Mouse (Mus musculus): ENCODE measurements around the gene Klhdc1. TPM values are rescaled to one million over a fixed set of nuclear protein-coding genes. Genes with fewer than 3 reads are reported as not detected.

Gene Klhdc1
- total RNA-seq, 2 experiments from 2014 or later = 17.5 to 18.6 TPM

- no peak for DNase-seq (ENCODE audit: low spot score in 2 of 2)
- Histone ChIP-seq H3K27ac (no peak overlapping the region), H3K4me3 (no peak overlapping the region)
- no peak for TF ChIP-seq CTCF (conservative IDR thresholded peaks at IDR 0.05)
Observed at GRCm38 (mm10) chr12:69210056-69210979, 30.7 kb upstream of the Klhdc1 start.

DNA sequence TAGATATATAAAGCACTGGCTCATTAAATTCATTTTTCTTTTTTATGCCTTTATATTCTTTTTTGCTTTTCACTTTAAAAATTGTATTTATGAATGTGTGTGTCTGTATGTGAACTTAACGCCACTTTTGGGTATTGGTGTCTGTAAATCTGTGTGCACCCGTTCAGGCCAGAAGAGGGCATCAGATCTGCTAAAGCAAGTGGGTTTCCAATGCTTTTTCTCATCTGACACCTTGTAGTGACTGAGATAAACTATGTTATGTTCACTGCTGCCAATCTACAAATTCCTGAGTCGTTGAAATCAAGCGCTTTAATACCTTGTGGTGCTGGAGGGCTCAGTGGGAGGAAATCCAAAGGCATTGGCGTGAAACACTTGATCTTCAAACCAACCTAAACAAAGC is 29.9 kb upstream of the Klhdc1 start:
- H3K4me3 ChIP-seq = no peak overlapping the region
- TF ChIP-seq CTCF (conservative IDR thresholded peaks at IDR 0.05) = peak; percentile 73
- no peak overlapping the region for H3K27ac ChIP-seq
- DNase-seq (ENCODE audit: low spot score in 2 of 2) = peak in 1 of 2 experiments; percentile 25

DNA sequence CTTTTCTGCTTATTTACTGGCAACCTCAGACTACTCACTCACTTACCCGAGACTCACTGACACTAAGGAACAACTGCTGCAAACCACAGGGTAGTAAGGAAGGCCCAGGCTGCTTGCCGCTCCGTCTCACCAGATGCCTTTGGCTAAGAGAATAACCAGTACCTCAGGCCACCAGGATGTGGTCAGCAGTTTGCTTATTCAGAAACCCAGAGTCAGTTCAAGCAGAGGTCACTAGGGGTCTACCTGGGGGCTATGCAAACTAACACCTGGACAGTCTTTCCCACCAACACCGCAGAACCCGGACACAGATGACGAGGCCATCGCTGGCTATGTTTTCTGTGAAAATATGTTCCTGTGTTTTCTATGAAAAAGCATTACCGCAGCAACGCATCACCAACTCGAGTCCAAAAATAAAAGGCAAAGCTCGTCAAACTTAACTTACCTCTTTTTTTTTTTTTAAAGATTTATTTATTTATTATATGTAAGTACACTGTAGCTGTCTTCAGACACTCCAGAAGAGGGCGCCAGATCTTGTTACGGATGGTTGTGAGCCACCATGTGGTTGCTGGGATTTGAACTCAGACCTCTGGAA is 27.7 kb upstream of the Klhdc1 start:
- Histone ChIP-seq H3K27ac (no peak overlapping the region), H3K4me3 (no peak overlapping the region)
- DNase-seq (ENCODE audit: low spot score in 2 of 2) = no peak
- peak; percentile 47 for TF ChIP-seq CTCF (conservative IDR thresholded peaks at IDR 0.05)

- no peak for DNase-seq (ENCODE audit: low spot score in 2 of 2)
- no peak overlapping the region for H3K27ac ChIP-seq
- TF ChIP-seq CTCF (conservative IDR thresholded peaks at IDR 0.05) = no peak
Observed at GRCm38 (mm10) chr12:69214393-69214792, 26.6 kb upstream of the Klhdc1 start.

GRCm38 (mm10) chr12:69215000-69215785 is 25.8 kb upstream of the Klhdc1 start:
- peak overlapping the region; percentile 20; the same call in 1 of the 2 replicates for H3K27ac ChIP-seq
- peak; percentile 67 to 72 for DNase-seq (ENCODE audit: low spot score in 2 of 2)
- H3K4me3 ChIP-seq = no peak overlapping the region
- TF ChIP-seq CTCF (conservative IDR thresholded peaks at IDR 0.05) = no peak

More at GRCm38 (mm10) chr12:69214393-69214792, 26.6 kb upstream of the Klhdc1 start:
- no peak overlapping the region for H3K4me3 ChIP-seq

DNA sequence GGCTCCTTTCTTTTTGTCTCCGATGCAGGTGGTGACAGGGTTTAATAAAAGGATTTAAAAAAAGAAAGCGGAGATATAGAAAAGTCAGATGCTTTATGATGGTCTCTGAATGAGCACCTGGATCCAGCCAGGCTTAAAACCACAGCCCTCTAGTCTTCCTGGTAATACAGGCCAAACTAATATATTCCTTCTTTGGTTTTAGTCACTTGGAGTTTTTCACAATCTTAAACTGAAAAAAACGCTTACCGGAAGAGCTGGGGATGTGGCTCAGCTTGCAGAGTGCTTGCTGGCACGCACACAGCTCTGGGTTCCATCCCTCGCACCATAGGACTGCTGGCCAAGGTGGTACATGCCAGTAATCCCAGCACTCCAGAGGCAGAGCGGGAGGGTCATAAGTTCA is 24.4 kb upstream of the Klhdc1 start:
- no peak for DNase-seq (ENCODE audit: low spot score in 2 of 2)
- no peak overlapping the region for H3K27ac ChIP-seq
- no peak overlapping the region for H3K4me3 ChIP-seq
- no peak for TF ChIP-seq CTCF (conservative IDR thresholded peaks at IDR 0.05)

DNA sequence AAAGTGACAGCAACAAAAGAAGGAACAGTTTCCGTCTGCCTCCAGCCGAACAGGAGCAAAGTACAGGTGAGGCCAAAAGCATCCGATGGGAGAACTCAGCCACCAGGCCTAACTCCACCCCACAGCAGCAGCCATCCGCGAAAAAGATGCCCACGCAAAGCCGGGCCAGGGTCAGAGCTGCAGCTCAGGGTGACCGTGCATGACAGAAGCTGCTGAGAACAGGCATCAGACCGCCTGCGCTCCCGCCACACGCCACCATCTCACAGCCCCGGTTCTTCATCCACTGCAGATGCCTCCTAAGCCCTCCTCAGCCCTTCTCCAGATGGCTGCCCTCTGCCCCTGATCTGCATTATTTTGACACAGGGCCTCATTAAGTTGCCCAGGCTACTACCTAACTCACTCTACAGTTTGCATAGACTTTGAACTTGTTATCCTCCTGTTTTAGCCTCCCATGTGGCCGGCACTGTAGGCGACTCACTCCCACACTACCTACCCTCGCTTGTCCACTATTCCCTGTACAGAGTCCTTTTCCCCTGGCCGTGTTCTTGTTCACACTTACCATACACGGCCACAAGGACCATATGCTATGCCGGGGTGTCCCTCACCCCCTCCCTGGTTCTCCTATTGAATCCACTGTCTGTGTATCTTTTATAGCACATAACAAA is 20.2 kb upstream of the Klhdc1 start:
- H3K4me3 ChIP-seq = no peak overlapping the region
- no peak for DNase-seq (ENCODE audit: low spot score in 2 of 2)
- no peak overlapping the region for H3K27ac ChIP-seq
- no peak for TF ChIP-seq CTCF (conservative IDR thresholded peaks at IDR 0.05)

DNA sequence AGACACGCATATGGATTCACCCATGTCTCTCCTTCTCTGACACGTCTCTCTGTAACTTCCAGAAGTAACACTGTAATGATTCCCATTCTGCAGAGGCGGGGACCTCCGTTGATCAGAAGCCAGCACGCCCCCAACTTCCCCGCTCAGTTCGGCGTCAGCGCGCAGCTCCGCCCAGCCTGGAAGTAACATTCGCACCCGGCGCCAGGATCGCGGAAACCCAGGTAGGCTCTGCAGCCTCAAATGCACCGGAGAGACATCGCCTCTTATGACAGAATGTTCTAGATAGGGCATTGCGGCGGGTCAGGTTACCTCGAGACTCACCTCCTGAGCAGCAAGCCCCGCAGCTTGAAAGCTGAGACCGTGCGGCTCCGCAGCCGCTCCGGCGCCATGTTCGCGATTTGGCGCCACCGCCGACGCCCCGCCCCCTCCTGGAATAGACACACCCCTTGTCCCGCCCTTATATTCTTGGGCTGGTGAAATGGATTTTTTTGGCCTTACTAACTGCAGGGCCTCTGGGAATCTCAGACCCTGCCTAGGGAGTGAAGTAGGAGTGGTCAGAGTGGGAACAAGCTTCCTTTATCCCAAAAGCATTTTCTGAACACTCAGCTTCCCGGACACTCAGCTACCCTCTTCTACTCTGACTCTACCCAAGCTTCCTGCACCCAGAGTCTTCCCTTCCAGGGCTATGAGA is 13.1 kb upstream of the Klhdc1 start, which contains the start of gene Pole2:
Gene Pole2, minus strand, starts transcription at position 420 of the 691 bp plus-strand sequence.
- Histone ChIP-seq H3K27ac (peak within 1 kb of the TSS; percentile 65), H3K4me3 (peak within 1 kb of the TSS; percentile 69)
- TF ChIP-seq CTCF (conservative IDR thresholded peaks at IDR 0.05) = no peak
- DNase-seq (ENCODE audit: low spot score in 2 of 2) = peak; percentile 78 to 86

DNA sequence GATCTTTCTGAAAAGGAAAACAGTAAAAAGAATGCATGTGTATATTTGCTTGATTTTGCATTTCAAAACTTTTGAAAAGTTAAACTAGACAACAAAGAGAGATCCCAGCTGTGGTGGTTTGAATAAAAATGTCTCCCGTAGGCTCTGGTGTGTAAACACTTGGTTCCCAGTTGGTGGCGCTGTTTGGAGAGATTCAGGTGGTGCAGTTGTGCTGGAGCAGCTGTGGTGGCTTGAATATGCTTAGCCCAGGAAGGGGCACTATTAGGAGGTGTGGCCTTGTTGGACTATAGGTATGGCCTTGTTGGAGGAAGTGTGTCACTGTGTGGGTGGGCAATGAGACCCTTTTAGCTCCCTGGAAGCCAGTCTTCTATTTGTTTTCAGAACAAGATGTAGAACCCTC is 11.7 kb upstream of the Klhdc1 start:
- Histone ChIP-seq H3K27ac (no peak overlapping the region), H3K4me3 (no peak overlapping the region)
- peak; percentile 42 for TF ChIP-seq CTCF (conservative IDR thresholded peaks at IDR 0.05)
- DNase-seq (ENCODE audit: low spot score in 2 of 2) = no peak

- no peak overlapping the region for H3K4me3 ChIP-seq
- no peak for DNase-seq (ENCODE audit: low spot score in 2 of 2)
- TF ChIP-seq CTCF (conservative IDR thresholded peaks at IDR 0.05) = no peak
- H3K27ac ChIP-seq = no peak overlapping the region
Observed at GRCm38 (mm10) chr12:69235782-69236181, 5.2 kb upstream of the Klhdc1 start.

DNA sequence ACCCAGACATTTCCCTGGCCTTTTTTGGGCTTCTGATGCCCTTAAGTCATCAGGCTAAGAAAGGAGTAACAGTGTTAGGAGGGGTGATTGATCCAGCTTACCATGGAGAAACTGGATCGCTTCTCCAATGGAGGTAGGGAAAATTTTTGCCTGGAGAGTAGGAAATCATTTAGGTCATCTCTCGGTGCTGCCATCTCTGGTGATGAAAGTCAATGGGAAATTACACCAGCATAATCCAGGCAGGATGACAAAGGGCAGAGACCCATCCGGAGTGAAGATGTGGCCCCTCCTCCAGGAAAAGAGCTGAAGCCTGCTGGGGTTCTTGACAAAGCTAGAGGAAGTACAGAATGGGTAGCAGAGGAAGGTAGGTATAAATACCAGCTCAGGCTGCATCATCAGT is 2.7 kb upstream of the Klhdc1 start:
- Histone ChIP-seq H3K27ac (no peak overlapping the region), H3K4me3 (no peak overlapping the region)
- TF ChIP-seq CTCF (conservative IDR thresholded peaks at IDR 0.05) = peak; percentile 53
- DNase-seq (ENCODE audit: low spot score in 2 of 2) = no peak

DNA sequence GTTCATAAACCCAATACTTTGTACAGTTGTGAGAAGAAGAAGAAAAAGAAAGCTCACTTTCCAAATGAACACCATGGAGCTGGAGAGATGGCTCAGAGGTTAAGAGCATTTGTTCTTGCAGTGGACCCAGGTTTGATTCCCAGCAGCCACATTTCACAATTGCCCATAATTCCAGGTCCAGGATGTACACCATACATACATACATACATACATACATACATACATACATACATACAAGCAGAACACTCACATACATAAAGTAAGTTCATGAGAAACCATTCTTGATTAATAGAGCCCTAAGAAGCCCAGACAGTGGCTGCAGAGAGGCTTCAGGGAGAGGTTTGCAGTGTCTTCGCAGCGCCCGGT is 412 bp downstream of the Klhdc1 start:
- Histone ChIP-seq H3K4me3 (peak overlapping the region; percentile 93), H3K27ac (peak overlapping the region; percentile 94)
- no peak for TF ChIP-seq CTCF (conservative IDR thresholded peaks at IDR 0.05)
- DNase-seq (ENCODE audit: low spot score in 2 of 2) = no peak
